Mouse (Mus musculus): Measurements from ENCODE around the gene Btn2a2.

- TF ChIP-seq EP300 (IDR thresholded peaks at IDR 0.05; ENCODE audit: insufficient read depth, low read depth, low read length) (no peak), POLR2A (IDR thresholded peaks at IDR 0.05; ENCODE audit: insufficient read depth, low read length) (no peak), CTCF (IDR thresholded peaks at IDR 0.05; ENCODE audit: low read depth, low read length) (no peak)
These were observed 13.4 kb upstream of the Btn2a2 start for GRCm38 (mm10) chr13:23502031-23502567.

Data from ES-Bruce4 (cell line).